Mouse (Mus musculus) kidney, adult 2 months (tissue): ENCODE results near the gene Arhgef26.

Source experiments
- CTCF ChIP-seq: fragments of 200-500 bp; conservative IDR thresholded peaks from 2 replicates; pipeline ENCODE4 v1.5.1; 2011; ENCODE audit warnings: low read depth, mild to moderate bottlenecking, control low read depth, low read length, moderate library complexity, mixed read lengths; ENCODE audit not compliant: insufficient read depth, insufficient read length
- POLR2A ChIP-seq: fragments of 200-500 bp; IDR thresholded peaks from one replicate; pipeline ENCODE4 v1.6.1; 2011; ENCODE audit warnings: low read depth, low read length, control low read depth

- no peak for TF ChIP-seq POLR2A
- TF ChIP-seq CTCF, result no peak
These were observed 14.7 kb downstream of the Arhgef26 start for GRCm38 (mm10) chr3:62352876-62353275.
